Mouse (Mus musculus) thymus, adult 2 months (tissue): ENCODE measurements around the gene Olfr213.

Experiments used
- CTCF ChIP-seq: fragments of 200-500 bp; IDR thresholded peaks from 2 replicates; pipeline ENCODE4 v1.5.1; 2012; ENCODE audit warnings: mild to moderate bottlenecking, control low read depth, low read length, moderate library complexity, borderline replicate concordance; ENCODE audit not compliant: control insufficient read depth, poor library complexity, insufficient read depth; ENCODE audit errors: extremely low read depth
- POLR2A ChIP-seq: fragments of 200-500 bp; IDR thresholded peaks from 2 replicates; pipeline ENCODE4 v1.6.1; 2012; ENCODE audit warnings: mild to moderate bottlenecking, low read length, control low read depth, moderate library complexity; ENCODE audit not compliant: control insufficient read depth, poor library complexity, insufficient read depth; ENCODE audit errors: extremely low read depth

GRCm38 (mm10) chr6:116584095-116584494 lies 45.8 kb downstream of the Olfr213 start, which contains the start of gene Olfr215:
- TF ChIP-seq CTCF (no peak), POLR2A (no peak)
